Mouse (Mus musculus) ES-E14 (cell line): Measurements from ENCODE around the gene Gpr62.

Experiments used
- ZC3H11A ChIP-seq: IDR thresholded peaks from 2 replicates; pipeline ENCODE4 v1.6.1; 2012; ENCODE audit warnings: low read depth, mild to moderate bottlenecking, inconsistent platforms, low read length, borderline replicate concordance
- ZNF384 ChIP-seq: IDR thresholded peaks from 2 replicates; pipeline ENCODE4 v1.6.1; 2012; ENCODE audit warnings: low read depth, low read length, inconsistent platforms

GRCm38 (mm10) chr9:106457920-106458319, 7.8 kb downstream of the Gpr62 start:
- no peak for TF ChIP-seq ZC3H11A
- no peak for TF ChIP-seq ZNF384
